Mouse (Mus musculus): Measurements from ENCODE around the gene Tbl3. TPM values are rescaled to one million over a fixed set of nuclear protein-coding genes. Genes with fewer than 3 reads are reported as not detected.

The Tbl3 gene
- polyA plus RNA-seq, 1 experiment from 2014 or later: 85.5 TPM

DNA sequence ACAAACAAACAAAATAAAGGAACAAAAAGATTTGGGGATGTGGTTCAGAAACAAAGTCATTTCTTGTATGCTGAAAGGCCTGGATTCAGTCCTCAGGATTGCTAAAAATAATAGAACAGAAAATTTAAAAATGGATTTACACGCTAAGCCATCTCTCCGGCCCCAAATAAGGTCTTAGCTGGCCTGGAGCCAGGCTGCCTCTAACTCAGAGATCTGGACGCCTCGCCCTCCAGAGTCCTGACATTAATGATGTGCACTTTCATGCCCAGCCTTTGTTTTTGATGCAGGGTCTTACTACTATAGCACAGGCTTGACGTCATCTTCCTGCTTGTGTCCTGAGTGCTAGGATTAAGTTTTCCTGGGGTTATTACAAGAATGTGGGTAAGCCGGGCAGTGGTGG lies 21.6 kb upstream of the Tbl3 start:
- no peaks in the 10 kb centered on the region for H3K4me1 ChIP-seq (replicated peaks; ENCODE audit: control insufficient read depth, insufficient read depth, low read length)
- no peak overlapping the region for H3K9ac ChIP-seq (replicated peaks; ENCODE audit: low read depth, low read length)
- ATAC-seq: no peak
- H3K36me3 ChIP-seq (ENCODE audit: control insufficient read depth, insufficient read depth): no peaks in the 10 kb centered on the region
- 68% methylated on average over 6 of the region's 6 CpGs for WGBS
- H3K4me3 ChIP-seq (replicated peaks; ENCODE audit: low read length): no peak overlapping the region
- no peaks in the 10 kb centered on the region for H3K9me3 ChIP-seq (ENCODE audit: control insufficient read depth, low read length)
- no peak overlapping the region for H3K4me2 ChIP-seq (ENCODE audit: low read length)
- H3K27ac ChIP-seq (ENCODE audit: low read length): no peak overlapping the region
- 0 out of 2 replicates have a peak, but pooled peaks cover 2% of the 10 kb centered on the region for H3K27me3 ChIP-seq (replicated peaks; ENCODE audit: control insufficient read depth, insufficient read depth, low read length)

DNA sequence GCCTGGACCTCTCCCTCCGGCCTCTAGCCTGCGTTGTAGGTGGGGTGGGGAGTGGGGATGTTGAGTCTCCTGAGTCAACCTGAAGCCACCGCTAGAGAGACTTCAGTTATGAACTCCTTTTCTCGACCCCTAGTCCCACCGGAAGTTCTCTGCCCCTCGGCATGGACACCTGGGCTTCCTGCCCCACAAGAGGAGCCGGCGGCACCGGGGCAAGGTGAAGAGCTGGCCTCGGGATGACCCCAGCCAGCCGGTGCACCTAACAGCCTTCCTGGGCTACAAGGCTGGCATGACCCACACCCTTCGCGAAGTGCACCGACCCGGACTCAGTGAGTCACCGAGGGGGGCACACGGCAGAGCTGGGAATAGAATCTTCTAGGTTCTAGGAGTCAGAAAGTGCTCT lies 20.7 kb upstream of the Tbl3 start:
- H3K4me2 ChIP-seq (ENCODE audit: low read length): no peak overlapping the region
- H3K4me3 ChIP-seq (replicated peaks; ENCODE audit: low read length): no peak overlapping the region
- H3K27ac ChIP-seq (ENCODE audit: low read length): no peak overlapping the region
- WGBS: 75% methylated on average over 17 of the region's 17 CpGs
- no peaks in the 10 kb centered on the region for H3K9me3 ChIP-seq (ENCODE audit: control insufficient read depth, low read length)
- no peak for ATAC-seq
- no peaks in the 10 kb centered on the region for H3K36me3 ChIP-seq (ENCODE audit: control insufficient read depth, insufficient read depth)
- peaks cover 6% of the 10 kb centered on the region for H3K4me1 ChIP-seq (replicated peaks; ENCODE audit: control insufficient read depth, insufficient read depth, low read length)
- H3K27me3 ChIP-seq (replicated peaks; ENCODE audit: control insufficient read depth, insufficient read depth, low read length): 0 out of 2 replicates have a peak, but pooled peaks cover 2% of the 10 kb centered on the region
- H3K9ac ChIP-seq (replicated peaks; ENCODE audit: low read depth, low read length): no peak overlapping the region

DNA sequence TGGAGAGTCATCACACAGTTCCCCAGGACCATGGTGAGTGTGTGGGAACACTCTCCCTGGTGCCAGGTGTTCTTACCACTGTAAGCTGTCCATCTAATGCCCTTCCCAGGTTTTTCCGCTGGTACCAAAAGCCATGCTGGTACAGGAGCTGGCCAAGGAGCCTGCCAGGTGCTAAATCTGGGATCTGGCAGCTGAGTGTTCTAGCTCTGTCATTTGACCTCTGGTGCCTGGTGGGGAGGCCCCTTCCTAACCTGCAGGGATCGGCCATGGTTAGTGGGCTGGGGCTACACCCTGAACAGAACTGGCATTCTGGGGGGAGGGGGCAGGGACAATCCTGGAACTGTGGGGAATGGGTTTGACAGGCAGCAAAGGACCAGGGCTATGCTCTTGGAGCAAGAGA lies 20.2 kb upstream of the Tbl3 start, which contains the start of gene Rpl3l:
Rpl3l (plus strand) TSS at position 203 of the 400 bp plus-strand sequence.
- no peak within 1 kb of the TSS for H3K27ac ChIP-seq (ENCODE audit: low read length)
- WGBS: 74% methylated on average over 2 of the region's 2 CpGs
- H3K9me3 ChIP-seq (ENCODE audit: control insufficient read depth, low read length): no peaks in the 10 kb centered on the region
- H3K27me3 ChIP-seq (replicated peaks; ENCODE audit: control insufficient read depth, insufficient read depth, low read length): 0 out of 2 replicates have a peak, but pooled peaks cover 2% of the 10 kb centered on the region
- H3K4me2 ChIP-seq (ENCODE audit: low read length): no peak within 1 kb of the TSS
- no peak within 1 kb of the TSS for H3K4me3 ChIP-seq (replicated peaks; ENCODE audit: low read length)
- H3K4me1 ChIP-seq (replicated peaks; ENCODE audit: control insufficient read depth, insufficient read depth, low read length): peaks cover 11% of the 10 kb centered on the region
- no peak for ATAC-seq
- H3K9ac ChIP-seq (replicated peaks; ENCODE audit: low read depth, low read length): no peak within 1 kb of the TSS
- H3K36me3 ChIP-seq (ENCODE audit: control insufficient read depth, insufficient read depth): no peaks in the 10 kb centered on the region

DNA sequence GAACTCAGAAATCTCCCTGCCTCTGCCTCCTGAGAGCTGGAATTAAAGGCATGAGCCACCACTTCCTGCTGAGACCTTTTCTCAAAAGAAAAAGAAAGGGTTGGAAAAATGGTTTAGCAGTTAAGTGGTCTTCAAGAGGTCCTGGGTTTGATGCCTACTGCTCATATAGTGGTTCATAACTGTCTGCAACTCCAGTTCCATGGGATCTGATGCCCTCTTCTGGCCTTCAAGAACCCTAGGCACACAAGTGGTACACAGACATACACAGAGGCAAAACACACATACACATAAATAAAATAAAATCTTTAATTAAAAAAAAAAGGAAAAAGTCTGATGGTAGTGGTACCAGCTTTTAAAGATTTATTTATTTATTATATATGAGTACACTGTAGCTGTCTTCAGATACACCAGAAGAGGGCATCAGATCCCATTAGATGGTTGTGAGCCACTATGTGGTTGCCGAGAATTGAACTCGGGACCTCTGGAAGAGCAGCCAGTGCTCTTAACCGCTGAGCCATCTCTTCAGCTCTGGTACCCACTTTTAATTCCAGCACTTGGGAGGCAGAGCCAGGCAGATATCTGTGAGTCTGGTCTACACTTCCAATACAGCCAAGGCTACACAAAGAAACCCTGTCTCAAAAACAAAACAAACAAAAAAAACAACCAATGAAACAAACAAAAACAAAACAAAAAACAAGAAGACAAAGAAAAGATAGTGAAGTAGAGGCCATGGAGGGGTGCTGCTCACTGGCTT lies 18.4 kb upstream of the Tbl3 start:
- ATAC-seq: no peak
- H3K4me2 ChIP-seq (ENCODE audit: low read length): no peak overlapping the region
- 0 out of 2 replicates have a peak, but pooled peaks cover 2% of the 10 kb centered on the region for H3K27me3 ChIP-seq (replicated peaks; ENCODE audit: control insufficient read depth, insufficient read depth, low read length)
- H3K9me3 ChIP-seq (ENCODE audit: control insufficient read depth, low read length): no peaks in the 10 kb centered on the region
- WGBS: 76% methylated on average over 3 of the region's 3 CpGs
- no peak overlapping the region for H3K9ac ChIP-seq (replicated peaks; ENCODE audit: low read depth, low read length)
- H3K36me3 ChIP-seq (ENCODE audit: control insufficient read depth, insufficient read depth): peaks cover 7% of the 10 kb centered on the region
- H3K27ac ChIP-seq (ENCODE audit: low read length): no peak overlapping the region
- peaks cover 26% of the 10 kb centered on the region for H3K4me1 ChIP-seq (replicated peaks; ENCODE audit: control insufficient read depth, insufficient read depth, low read length)
- H3K4me3 ChIP-seq (replicated peaks; ENCODE audit: low read length): no peak overlapping the region

DNA sequence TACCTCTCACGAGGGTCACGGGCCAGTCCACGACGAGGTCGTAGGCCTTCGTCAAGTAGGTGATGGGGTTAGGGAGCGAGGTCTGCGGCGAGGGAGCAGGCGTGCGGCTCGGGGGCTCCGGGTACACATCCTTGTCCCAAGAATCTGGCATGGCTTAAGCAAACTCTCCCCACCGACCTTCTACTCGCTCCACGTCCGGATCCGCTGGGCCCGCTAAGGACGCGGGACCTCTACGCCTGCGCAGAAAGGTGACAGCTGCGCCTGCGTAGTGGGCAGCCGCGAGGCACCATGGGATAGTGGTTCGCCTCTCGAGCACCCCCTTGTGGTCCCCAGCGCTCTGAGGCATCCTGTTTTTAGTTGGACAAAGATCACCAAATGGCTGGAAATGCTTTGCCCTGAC lies 16.7 kb upstream of the Tbl3 start, which contains the start of gene Ndufb10:
Ndufb10 (minus strand) TSS at position 295 of the 400 bp plus-strand sequence.
- ATAC-seq: peak; percentile 57
- Histone ChIP-seq H3K27me3 (replicated peaks; ENCODE audit: control insufficient read depth, insufficient read depth, low read length) (0 out of 2 replicates have a peak, but pooled peaks cover 2% of the 10 kb centered on the region), H3K4me1 (replicated peaks; ENCODE audit: control insufficient read depth, insufficient read depth, low read length) (peaks cover 28% of the 10 kb centered on the region), H3K4me3 (replicated peaks; ENCODE audit: low read length) (peak within 1 kb of the TSS; percentile 72), H3K4me2 (ENCODE audit: low read length) (peak within 1 kb of the TSS; percentile 78), H3K27ac (ENCODE audit: low read length) (peak within 1 kb of the TSS; percentile 26), H3K9ac (replicated peaks; ENCODE audit: low read depth, low read length) (peak within 1 kb of the TSS; percentile 83), H3K36me3 (ENCODE audit: control insufficient read depth, insufficient read depth) (peaks cover 7% of the 10 kb centered on the region), H3K9me3 (ENCODE audit: control insufficient read depth, low read length) (no peaks in the 10 kb centered on the region)
- WGBS: under 1% methylated on average over 30 of the region's 30 CpGs

DNA sequence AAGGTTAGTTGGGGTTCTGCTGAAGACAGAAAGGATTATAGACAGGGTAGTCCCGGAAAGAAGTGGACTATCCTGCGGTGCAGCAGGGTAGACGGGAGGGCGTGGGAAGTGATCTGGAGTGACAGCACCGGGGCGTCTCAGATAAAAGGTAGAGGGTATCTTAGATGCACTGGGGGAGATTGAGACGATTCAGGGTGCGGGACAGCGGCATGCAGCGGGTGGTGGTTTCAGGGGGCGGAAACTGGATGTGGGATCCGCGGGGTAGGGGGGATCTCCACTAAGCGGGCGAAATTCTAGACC lies 16.4 kb upstream of the Tbl3 start:
- H3K9ac ChIP-seq (replicated peaks; ENCODE audit: low read depth, low read length): peak overlapping the region; percentile 83
- under 1% methylated on average over 15 of the region's 15 CpGs for WGBS
- peak overlapping the region; percentile 26; the same call in 1 of the 2 replicates for H3K27ac ChIP-seq (ENCODE audit: low read length)
- peak overlapping the region; percentile 78 for H3K4me2 ChIP-seq (ENCODE audit: low read length)
- H3K4me3 ChIP-seq (replicated peaks; ENCODE audit: low read length): peak overlapping the region; percentile 72
- H3K27me3 ChIP-seq (replicated peaks; ENCODE audit: control insufficient read depth, insufficient read depth, low read length): 0 out of 2 replicates have a peak, but pooled peaks cover 2% of the 10 kb centered on the region
- H3K9me3 ChIP-seq (ENCODE audit: control insufficient read depth, low read length): no peaks in the 10 kb centered on the region
- peaks cover 32% of the 10 kb centered on the region for H3K4me1 ChIP-seq (replicated peaks; ENCODE audit: control insufficient read depth, insufficient read depth, low read length)
- peak; percentile 0; the same call in 1 of the 2 replicates for ATAC-seq
- H3K36me3 ChIP-seq (ENCODE audit: control insufficient read depth, insufficient read depth): peaks cover 7% of the 10 kb centered on the region

DNA sequence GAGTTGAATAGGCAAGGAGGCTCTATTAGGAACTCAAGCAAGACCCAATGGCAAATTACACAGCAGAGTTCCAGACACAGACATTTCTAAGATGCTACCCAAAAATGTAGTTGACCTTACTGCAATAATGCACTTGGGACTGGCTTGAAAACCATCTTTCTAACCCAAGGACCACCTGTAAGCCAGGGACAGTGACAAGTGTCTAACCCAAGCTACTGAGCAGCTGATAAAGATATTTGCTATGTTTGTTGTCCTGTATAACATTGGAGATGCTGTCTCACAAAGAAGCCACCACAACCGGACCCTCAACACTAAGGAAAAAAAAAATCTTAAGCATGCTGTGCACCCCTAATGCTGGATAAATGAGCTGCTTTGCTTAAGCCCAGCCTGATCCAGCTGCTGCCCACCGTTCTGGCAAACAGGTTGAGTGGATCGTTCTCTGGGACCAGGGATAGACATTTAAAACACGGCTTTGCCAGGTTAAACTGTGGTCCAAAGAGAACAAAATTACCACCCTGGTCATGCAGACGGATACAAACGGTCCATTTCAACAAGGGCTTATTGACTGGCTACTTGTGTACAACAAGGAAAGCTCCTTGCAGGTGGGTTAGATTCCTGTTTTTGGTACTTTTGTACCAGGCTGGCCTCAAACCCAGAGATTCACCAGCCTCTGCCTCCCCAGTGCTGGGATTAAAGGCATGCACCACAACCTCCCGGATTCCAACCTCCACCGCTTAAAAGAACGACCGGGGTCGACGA lies 15.8 kb upstream of the Tbl3 start:
- Histone ChIP-seq H3K36me3 (ENCODE audit: control insufficient read depth, insufficient read depth) (peaks cover 7% of the 10 kb centered on the region), H3K9me3 (ENCODE audit: control insufficient read depth, low read length) (no peaks in the 10 kb centered on the region), H3K27me3 (replicated peaks; ENCODE audit: control insufficient read depth, insufficient read depth, low read length) (0 out of 2 replicates have a peak, but pooled peaks cover 2% of the 10 kb centered on the region), H3K4me2 (ENCODE audit: low read length) (peak overlapping the region; percentile 78), H3K9ac (replicated peaks; ENCODE audit: low read depth, low read length) (peak overlapping the region; percentile 83), H3K4me3 (replicated peaks; ENCODE audit: low read length) (peak overlapping the region; percentile 72), H3K27ac (ENCODE audit: low read length) (no peak overlapping the region; the same call in 1 of the 2 replicates), H3K4me1 (replicated peaks; ENCODE audit: control insufficient read depth, insufficient read depth, low read length) (peaks cover 33% of the 10 kb centered on the region)
- ATAC-seq: no peak
- 3% methylated on average over 12 of the region's 12 CpGs for WGBS

DNA sequence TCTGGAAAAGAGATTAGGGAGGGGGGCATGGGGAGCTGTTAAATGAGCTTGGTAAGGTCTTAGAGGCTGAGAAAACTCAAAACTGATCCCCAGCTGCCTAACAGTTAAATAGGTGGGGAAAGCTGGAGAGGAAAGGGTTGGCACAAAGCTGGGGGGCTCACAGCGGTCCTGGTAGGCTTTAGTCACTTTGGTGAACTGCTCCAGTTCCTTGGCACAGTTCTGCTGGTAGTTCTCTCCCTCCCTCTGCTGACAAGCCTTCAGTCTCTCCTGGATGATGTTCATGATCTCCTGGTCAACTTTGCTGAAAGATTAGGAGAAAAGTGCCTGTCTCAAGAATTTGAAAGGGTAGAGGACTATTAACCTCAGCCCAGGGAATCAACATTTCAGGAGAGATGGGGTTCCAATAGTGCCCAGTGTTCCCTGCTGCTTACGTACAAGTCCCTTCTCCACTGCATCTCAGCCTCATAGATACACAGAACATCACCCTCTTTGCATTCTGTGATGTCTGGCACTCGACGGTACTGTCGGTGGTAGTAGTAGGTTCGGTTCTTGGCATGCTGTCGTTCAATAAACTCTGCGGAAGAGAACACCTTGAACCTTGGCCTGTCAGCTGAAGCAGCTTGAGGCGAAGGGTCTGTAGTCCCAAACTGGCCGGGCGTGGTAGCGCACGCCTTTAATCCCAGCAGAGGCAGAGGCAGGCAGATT lies 14.9 kb upstream of the Tbl3 start:
- Histone ChIP-seq H3K4me1 (replicated peaks; ENCODE audit: control insufficient read depth, insufficient read depth, low read length) (peaks cover 33% of the 10 kb centered on the region), H3K27ac (ENCODE audit: low read length) (no peak overlapping the region), H3K9ac (replicated peaks; ENCODE audit: low read depth, low read length) (no peak overlapping the region), H3K36me3 (ENCODE audit: control insufficient read depth, insufficient read depth) (peaks cover 7% of the 10 kb centered on the region), H3K4me2 (ENCODE audit: low read length) (no peak overlapping the region), H3K9me3 (ENCODE audit: control insufficient read depth, low read length) (no peaks in the 10 kb centered on the region), H3K4me3 (replicated peaks; ENCODE audit: low read length) (no peak overlapping the region), H3K27me3 (replicated peaks; ENCODE audit: control insufficient read depth, insufficient read depth, low read length) (0 out of 2 replicates have a peak, but pooled peaks cover 2% of the 10 kb centered on the region)
- WGBS: 35% methylated on average over 13 of the region's 13 CpGs
- ATAC-seq: no peak

Data from forebrain, embryonic 16.5 days (tissue).